Mouse (Mus musculus): ENCODE measurements around the gene Egfl6.
"Not testable (repeated sequence)": the region's sequence is repeated elsewhere in the genome, so short reads cannot be mapped to it uniquely, and the experiment has no call there.

The Egfl6 gene

DNA sequence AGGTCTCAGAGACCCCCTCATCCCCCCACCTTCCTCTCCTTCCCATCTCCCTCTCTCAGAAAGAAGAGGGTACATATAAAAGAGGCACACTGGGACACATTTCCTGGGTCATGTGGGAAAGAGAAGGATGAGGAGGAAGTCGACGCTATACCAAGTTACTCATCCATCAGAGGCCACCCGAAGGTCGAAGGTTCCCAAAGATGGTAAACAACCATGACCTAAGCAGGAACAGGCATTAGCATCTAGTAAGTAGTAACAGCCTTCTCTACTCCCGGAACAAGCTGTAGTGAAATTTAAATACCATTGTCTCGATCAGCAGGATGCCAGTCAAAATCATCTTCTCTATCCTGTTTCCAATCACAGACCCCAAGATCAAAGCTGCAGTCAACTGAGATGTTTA lies 53.8 kb downstream of the Egfl6 start:
- H3K9me3 ChIP-seq (ENCODE audit: low read length), result no peaks in the 10 kb centered on the region
- TF ChIP-seq POU5F1 (IDR thresholded peaks at IDR 0.05; ENCODE audit: borderline replicate concordance, low read length) (no peak), NANOG (IDR thresholded peaks at IDR 0.05; ENCODE audit: borderline replicate concordance, low read length) (peak; percentile 64; the same call in 1 of the 2 replicates)
- H3K4me1 ChIP-seq (replicated peaks; ENCODE audit: low read depth, low read length), result peaks cover 24% of the 10 kb centered on the region
- no peaks in the 10 kb centered on the region for H3K27me3 ChIP-seq (ENCODE audit: insufficient read depth, low read length)
- no peak overlapping the region for H3K4me3 ChIP-seq (replicated peaks; ENCODE audit: low read length)
- H3K36me3 ChIP-seq (ENCODE audit: insufficient read depth, low read length), result no peaks in the 10 kb centered on the region

- Histone ChIP-seq H3K4me3 (replicated peaks; ENCODE audit: low read length) (no peak overlapping the region), H3K4me1 (replicated peaks; ENCODE audit: low read depth, low read length) (peaks cover 15% of the 10 kb centered on the region), H3K27me3 (ENCODE audit: insufficient read depth, low read length) (no peaks in the 10 kb centered on the region), H3K36me3 (ENCODE audit: insufficient read depth, low read length) (no peaks in the 10 kb centered on the region), H3K9me3 (ENCODE audit: low read length) (no peaks in the 10 kb centered on the region)
- TF ChIP-seq NANOG (IDR thresholded peaks at IDR 0.05; ENCODE audit: borderline replicate concordance, low read length) (no peak), CTCF (conservative IDR thresholded peaks at IDR 0.05; ENCODE audit: low read length) (no peak), POU5F1 (IDR thresholded peaks at IDR 0.05; ENCODE audit: borderline replicate concordance, low read length) (no peak)
Observed at GRCm38 (mm10) chrX:166528126-166528525, 57.4 kb downstream of the Egfl6 start.

GRCm38 (mm10) chrX:166525637-166526315 lies 59.7 kb downstream of the Egfl6 start:
- no peak overlapping the region for H3K4me3 ChIP-seq (replicated peaks; ENCODE audit: low read length)
- H3K9me3 ChIP-seq (ENCODE audit: low read length), result no peaks in the 10 kb centered on the region
- H3K27me3 ChIP-seq (ENCODE audit: insufficient read depth, low read length), result no peaks in the 10 kb centered on the region
- TF ChIP-seq NANOG (IDR thresholded peaks at IDR 0.05; ENCODE audit: borderline replicate concordance, low read length) (no peak), CTCF (conservative IDR thresholded peaks at IDR 0.05; ENCODE audit: low read length) (no peak), POU5F1 (IDR thresholded peaks at IDR 0.05; ENCODE audit: borderline replicate concordance, low read length) (no peak)
- H3K36me3 ChIP-seq (ENCODE audit: insufficient read depth, low read length), result no peaks in the 10 kb centered on the region
- H3K4me1 ChIP-seq (replicated peaks; ENCODE audit: low read depth, low read length), result no peaks in the 10 kb centered on the region; the same call in 1 of the 2 replicates

- no peaks in the 10 kb centered on the region for H3K9me3 ChIP-seq (ENCODE audit: low read length)
- no peaks in the 10 kb centered on the region for H3K27me3 ChIP-seq (ENCODE audit: insufficient read depth, low read length)
- no peak overlapping the region for H3K4me3 ChIP-seq (replicated peaks; ENCODE audit: low read length)
- 0 out of 2 replicates have a peak, but pooled peaks cover 2% of the 10 kb centered on the region for H3K4me1 ChIP-seq (replicated peaks; ENCODE audit: low read depth, low read length)
- TF ChIP-seq NANOG (IDR thresholded peaks at IDR 0.05; ENCODE audit: borderline replicate concordance, low read length) (no peak), CTCF (conservative IDR thresholded peaks at IDR 0.05; ENCODE audit: low read length) (no peak), POU5F1 (IDR thresholded peaks at IDR 0.05; ENCODE audit: borderline replicate concordance, low read length) (no peak)
- H3K36me3 ChIP-seq (ENCODE audit: insufficient read depth, low read length), result no peaks in the 10 kb centered on the region
Observed at GRCm38 (mm10) chrX:166520782-166521181, 64.7 kb downstream of the Egfl6 start.

DNA sequence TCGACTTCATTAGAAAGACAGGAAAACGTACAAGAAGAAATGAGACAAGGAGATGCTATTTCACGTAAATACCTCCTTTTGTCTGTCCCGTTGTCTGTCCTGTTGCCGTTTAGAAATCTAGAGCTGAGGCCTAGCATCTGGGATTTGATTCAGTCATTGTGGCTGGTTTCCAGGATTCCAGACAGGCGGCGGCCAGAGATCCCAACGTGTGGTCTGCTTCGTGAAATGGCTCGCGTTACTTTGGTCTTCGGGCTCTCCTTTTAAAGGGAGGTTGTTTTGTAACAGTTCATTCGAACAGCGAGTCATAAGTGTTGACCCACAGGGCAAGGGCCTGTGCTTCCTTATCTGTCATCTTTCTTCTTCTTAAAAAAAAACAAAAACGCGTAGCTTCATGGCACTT lies 67.2 kb downstream of the Egfl6 start, which contains the start of gene Tceanc:
TSS of gene Tceanc (minus strand) at position 223 of the 400 bp plus-strand sequence.
- no peak for TF ChIP-seq POU5F1 (IDR thresholded peaks at IDR 0.05; ENCODE audit: borderline replicate concordance, low read length)
- TF ChIP-seq CTCF (conservative IDR thresholded peaks at IDR 0.05; ENCODE audit: low read length), result no peak
- no peak for TF ChIP-seq NANOG (IDR thresholded peaks at IDR 0.05; ENCODE audit: borderline replicate concordance, low read length)
- H3K9me3 ChIP-seq (ENCODE audit: low read length), result no peaks in the 10 kb centered on the region
- H3K4me1 ChIP-seq (replicated peaks; ENCODE audit: low read depth, low read length), result peaks cover 15% of the 10 kb centered on the region
- H3K36me3 ChIP-seq (ENCODE audit: insufficient read depth, low read length), result no peaks in the 10 kb centered on the region
- no peak within 1 kb of the TSS for H3K4me3 ChIP-seq (replicated peaks; ENCODE audit: low read length)
- H3K27me3 ChIP-seq (ENCODE audit: insufficient read depth, low read length), result no peaks in the 10 kb centered on the region

GRCm38 (mm10) chrX:166516631-166517030 lies 68.9 kb downstream of the Egfl6 start:
- no peak overlapping the region for H3K4me3 ChIP-seq (replicated peaks; ENCODE audit: low read length)

GRCm38 (mm10) chrX:166515923-166516322 lies 69.6 kb downstream of the Egfl6 start:
- Histone ChIP-seq H3K4me3 (replicated peaks; ENCODE audit: low read length) (no peak overlapping the region), H3K36me3 (ENCODE audit: insufficient read depth, low read length) (no peaks in the 10 kb centered on the region), H3K4me1 (replicated peaks; ENCODE audit: low read depth, low read length) (peaks cover 22% of the 10 kb centered on the region), H3K9me3 (ENCODE audit: low read length) (no peaks in the 10 kb centered on the region), H3K27me3 (ENCODE audit: insufficient read depth, low read length) (no peaks in the 10 kb centered on the region)
- TF ChIP-seq POU5F1 (IDR thresholded peaks at IDR 0.05; ENCODE audit: borderline replicate concordance, low read length), result no peak
- no peak for TF ChIP-seq NANOG (IDR thresholded peaks at IDR 0.05; ENCODE audit: borderline replicate concordance, low read length)
- TF ChIP-seq CTCF (conservative IDR thresholded peaks at IDR 0.05; ENCODE audit: low read length), result no peak

More at GRCm38 (mm10) chrX:166516631-166517030, 68.9 kb downstream of the Egfl6 start:
- TF ChIP-seq CTCF (conservative IDR thresholded peaks at IDR 0.05; ENCODE audit: low read length) (no peak), NANOG (IDR thresholded peaks at IDR 0.05; ENCODE audit: borderline replicate concordance, low read length) (no peak), POU5F1 (IDR thresholded peaks at IDR 0.05; ENCODE audit: borderline replicate concordance, low read length) (no peak)
- H3K4me1 ChIP-seq (replicated peaks; ENCODE audit: low read depth, low read length), result peaks cover 22% of the 10 kb centered on the region
- no peaks in the 10 kb centered on the region for H3K9me3 ChIP-seq (ENCODE audit: low read length)
- no peaks in the 10 kb centered on the region for H3K27me3 ChIP-seq (ENCODE audit: insufficient read depth, low read length)
- H3K36me3 ChIP-seq (ENCODE audit: insufficient read depth, low read length), result no peaks in the 10 kb centered on the region

DNA sequence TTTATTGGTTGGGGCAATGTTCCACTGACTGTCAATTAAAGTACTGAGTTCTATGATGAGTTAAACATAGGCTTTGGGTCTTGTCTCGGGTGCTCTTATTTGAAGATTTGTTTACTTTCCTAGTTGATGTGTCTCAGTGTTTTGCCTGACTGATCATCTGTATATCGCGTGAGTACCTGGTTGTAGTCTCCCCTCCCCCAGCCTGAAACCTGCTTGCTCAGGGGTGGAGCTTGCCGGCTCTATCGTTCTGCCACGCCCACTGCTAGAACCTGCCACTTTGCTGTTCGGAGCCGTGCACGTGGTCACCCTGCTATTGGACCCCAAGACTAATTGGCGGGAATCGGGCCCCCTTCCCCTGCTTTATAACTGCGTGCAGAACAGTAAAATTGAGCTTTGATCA lies 71.5 kb downstream of the Egfl6 start:
- not testable (repeated sequence) for H3K27me3 ChIP-seq (ENCODE audit: insufficient read depth, low read length); H3K36me3 ChIP-seq (ENCODE audit: insufficient read depth, low read length); H3K9me3 ChIP-seq (ENCODE audit: low read length); H3K4me3 ChIP-seq (replicated peaks; ENCODE audit: low read length)
- H3K4me1 ChIP-seq (replicated peaks; ENCODE audit: low read depth, low read length), result peaks cover 23% of the 10 kb centered on the region

GRCm38 (mm10) chrX:166512071-166512470 lies 73.4 kb downstream of the Egfl6 start:
- Histone ChIP-seq H3K27me3 (ENCODE audit: insufficient read depth, low read length) (no peaks in the 10 kb centered on the region), H3K4me3 (replicated peaks; ENCODE audit: low read length) (no peak overlapping the region), H3K4me1 (replicated peaks; ENCODE audit: low read depth, low read length) (peaks cover 27% of the 10 kb centered on the region), H3K9me3 (ENCODE audit: low read length) (no peaks in the 10 kb centered on the region), H3K36me3 (ENCODE audit: insufficient read depth, low read length) (no peaks in the 10 kb centered on the region)
- TF ChIP-seq NANOG (IDR thresholded peaks at IDR 0.05; ENCODE audit: borderline replicate concordance, low read length) (no peak), POU5F1 (IDR thresholded peaks at IDR 0.05; ENCODE audit: borderline replicate concordance, low read length) (no peak), CTCF (conservative IDR thresholded peaks at IDR 0.05; ENCODE audit: low read length) (no peak)

All from E14TG2a.4 (cell line).